Mouse (Mus musculus) cerebellum, postnatal 25 days (tissue): Measurements from ENCODE around the gene Tctn3.
A peak's percentile ranks its signal among the peaks of the same experiment; 100 is the strongest.

Experiments
- DNase-seq, 2 experiments: peaks; one replicate each; pipeline ENCODE4 v3.0.0; 2021; ENCODE audit warnings: mixed read lengths in 2 of 2

Gene Tctn3

DNA sequence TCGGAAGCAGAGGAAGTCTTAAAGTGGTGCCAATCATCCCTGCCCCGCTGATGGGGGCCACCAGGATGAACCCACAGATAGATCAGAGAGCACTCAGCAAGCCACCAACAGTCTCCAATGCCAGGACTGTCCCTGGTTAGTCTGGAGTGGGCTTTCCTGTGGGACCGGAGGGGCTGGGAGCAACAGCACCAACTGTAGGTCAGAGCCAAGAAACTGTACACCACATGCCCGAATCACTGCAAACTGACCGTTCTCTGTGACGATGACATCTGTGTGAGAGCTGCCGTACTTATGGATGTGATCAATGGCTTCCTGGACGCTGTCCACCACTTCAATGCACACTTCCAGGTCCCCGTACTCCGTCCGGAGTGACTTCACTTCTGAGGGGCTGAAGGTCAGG, 57.7 kb downstream of the Tctn3 start:
- no peak for DNase-seq

- DNase-seq = peak; percentile 32 to 47
Observed at GRCm38 (mm10) chr19:40553849-40554248, 58.2 kb downstream of the Tctn3 start.

GRCm38 (mm10) chr19:40553014-40553789, 58.8 kb downstream of the Tctn3 start:
- no peak for DNase-seq

DNA sequence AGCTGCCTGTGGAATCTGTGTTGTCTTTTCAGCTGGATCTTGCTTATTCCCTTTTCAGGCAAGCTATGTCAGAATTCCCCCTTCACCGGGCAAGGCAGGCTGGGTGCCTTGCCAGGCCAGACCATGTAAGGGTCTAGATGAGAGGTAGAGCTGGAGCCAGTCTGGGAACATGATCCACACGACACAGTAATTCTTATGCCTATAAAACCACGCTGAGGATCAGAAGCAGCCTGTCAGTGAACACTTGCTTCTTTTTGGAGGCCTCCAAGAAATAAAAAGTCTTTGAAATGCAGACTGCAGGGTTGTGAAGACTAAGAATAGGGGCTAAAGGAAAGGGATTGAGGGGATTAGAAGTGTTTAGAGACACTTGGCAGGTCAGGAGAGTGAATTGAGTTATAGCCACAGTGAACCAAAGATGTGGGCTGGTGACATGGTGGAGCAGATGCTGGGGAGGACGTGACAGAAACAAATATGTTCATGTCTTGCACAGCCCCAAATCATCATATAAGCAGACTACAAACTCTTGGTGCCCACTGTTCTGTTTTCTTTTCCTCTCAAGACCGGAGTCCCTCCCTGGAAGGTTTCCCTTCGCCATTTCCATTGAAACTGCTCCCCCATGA, 62.4 kb downstream of the Tctn3 start:
- no peak for DNase-seq

DNA sequence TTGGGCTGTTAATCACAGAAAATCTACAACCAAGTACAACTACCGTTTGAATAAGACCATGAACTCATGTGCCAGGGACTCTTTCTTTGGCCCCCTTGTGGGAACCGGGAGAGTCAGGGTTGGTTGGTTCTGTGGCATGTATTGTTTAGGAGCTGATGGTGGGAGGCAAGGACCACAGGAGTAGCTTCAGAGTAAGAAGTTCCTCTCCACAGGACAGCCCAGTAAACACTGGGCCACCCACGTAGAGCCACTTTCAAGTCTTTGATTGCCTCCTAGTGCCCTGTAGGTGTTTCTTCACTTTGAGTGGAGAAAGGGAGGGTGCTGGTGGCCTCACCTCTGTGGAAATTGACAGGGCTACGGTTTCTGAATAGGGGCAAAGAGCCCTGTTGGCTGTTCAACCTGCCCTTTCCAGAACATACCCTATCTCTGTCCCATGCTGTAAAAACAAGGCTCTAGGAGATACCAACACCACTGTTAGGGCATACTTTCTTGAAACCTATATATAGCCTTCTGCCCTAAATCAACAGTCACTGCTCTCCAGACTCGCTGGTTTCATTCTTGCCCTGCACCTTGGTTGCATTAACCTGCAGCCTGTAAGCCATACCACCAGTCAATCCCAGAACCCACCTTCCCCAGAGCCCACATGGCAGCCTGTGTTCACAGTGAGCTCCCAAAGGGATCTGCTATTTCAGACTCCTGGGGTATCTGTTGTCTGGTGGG, 63.1 kb downstream of the Tctn3 start:
- DNase-seq = no peak

DNA sequence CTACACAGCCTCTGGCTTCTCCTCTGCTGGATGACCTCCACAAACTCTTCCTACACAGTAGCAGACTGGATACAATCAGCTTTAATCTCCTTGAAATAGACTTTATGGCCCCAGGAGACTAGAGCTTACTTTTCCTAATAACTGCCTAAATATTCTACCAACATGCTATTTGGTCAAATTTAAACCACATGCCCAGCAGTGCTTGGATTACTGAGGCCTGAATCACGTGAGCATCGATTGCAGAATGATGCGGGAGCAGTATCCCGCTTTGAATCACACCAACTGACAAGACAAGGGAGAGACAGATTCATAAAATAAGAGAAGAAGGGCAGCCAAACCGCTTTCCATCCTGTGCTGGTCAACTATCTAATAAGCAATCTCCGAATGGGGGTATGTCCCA, 63.6 kb downstream of the Tctn3 start:
- no peak for DNase-seq
